Mouse (Mus musculus) megakaryocyte, adult 5-6 weeks (primary cell): Measurements from ENCODE around the gene Capns1. TPM values are rescaled to one million over a fixed set of nuclear protein-coding genes. Genes with fewer than 3 reads are reported as not detected.

Experiments
- ATAC-seq: 2 replicates; pipeline ENCODE4 v1.8.0; 2016; ENCODE audit warnings: mild to moderate bottlenecking, inconsistent platforms; ENCODE audit not compliant: poor library complexity, severe bottlenecking
- total RNA-seq, 2 experiments: library from RNA; stranded (forward) in 1 of 2; stranded (reverse) in 1 of 2; fragments of 153-499, 151-499 nt in 1 of 2; fragments of 221-1000, 200-1000 nt in 1 of 2; gene quantifications; 2 replicates each; pipeline versions ENCODE4 v1.2.3 to v1.2.4; 2015 to 2017

Capns1 gene
- total RNA-seq, 2 experiments from 2014 or later: 307 to 524 TPM

GRCm38 (mm10) chr7:30178256-30178655 lies 20.4 kb downstream of the Capns1 start:
- no peak for ATAC-seq

- ATAC-seq: no peak
Observed at GRCm38 (mm10) chr7:30176474-30176873, 22.1 kb downstream of the Capns1 start.

GRCm38 (mm10) chr7:30170283-30170951 lies 28.2 kb downstream of the Capns1 start:
- ATAC-seq: no peak

- ATAC-seq: peak; percentile 98
Observed at GRCm38 (mm10) chr7:30169583-30170282, 28.9 kb downstream of the Capns1 start, which contains the start of gene Zfp146. Gene Zfp146 (minus strand): TSS chr7:30169750.

GRCm38 (mm10) chr7:30168914-30169582 lies 29.6 kb downstream of the Capns1 start:
- peak; percentile 16 for ATAC-seq

GRCm38 (mm10) chr7:30164745-30165144 lies 33.9 kb downstream of the Capns1 start:
- ATAC-seq: no peak

GRCm38 (mm10) chr7:30163113-30163512 lies 35.5 kb downstream of the Capns1 start:
- no peak for ATAC-seq

- ATAC-seq: no peak
Observed at GRCm38 (mm10) chr7:30155507-30155906, 43.1 kb downstream of the Capns1 start.

- no peak for ATAC-seq
Observed at GRCm38 (mm10) chr7:30154040-30154439, 44.6 kb downstream of the Capns1 start.

GRCm38 (mm10) chr7:30147011-30147410 lies 51.6 kb downstream of the Capns1 start:
- no peak for ATAC-seq

- no peak for ATAC-seq
Observed at GRCm38 (mm10) chr7:30143555-30144209, 54.9 kb downstream of the Capns1 start.

- ATAC-seq: no peak
Observed at GRCm38 (mm10) chr7:30143170-30143554, 55.4 kb downstream of the Capns1 start.

Other genes starting within 250 kb of the Capns1 start
- gene Zfp74, start 244.7 kb downstream of the Capns1 start, total RNA-seq (2015): 6.7 and 6.9 TPM in 2 replicates
- 2.9 and 3.5 TPM in 2 replicates for gene Zfp74, start 244.7 kb downstream of the Capns1 start, total RNA-seq (2017)
- gene Zfp568, start 214.9 kb downstream of the Capns1 start, total RNA-seq (2015): 4.9 and 7.0 TPM in 2 replicates
- 14.6 and 15.1 TPM in 2 replicates for gene Zfp568, start 214.9 kb downstream of the Capns1 start, total RNA-seq (2017)
- 1.4 and 2.1 TPM in 2 replicates for gene Zfp14, start 147.4 kb downstream of the Capns1 start, total RNA-seq (2015)
- gene Zfp14, start 147.4 kb downstream of the Capns1 start, total RNA-seq (2017): 0.89 and 0.95 TPM in 2 replicates
- 0.83 and 0.91 TPM in 2 replicates for gene Zfp82, start 125.9 kb downstream of the Capns1 start, total RNA-seq (2015)
- gene Zfp82, start 125.9 kb downstream of the Capns1 start, total RNA-seq (2017): 3.0 and 3.2 TPM in 2 replicates
- 1.4 TPM in 1 of 2 replicates, not detected in the other for gene Gm26920, start 108.4 kb downstream of the Capns1 start, total RNA-seq (2015)
- gene Gm26920, start 108.4 kb downstream of the Capns1 start, total RNA-seq (2017): not detected in 2 replicates
- 2.7 and 3.5 TPM in 2 replicates for gene Zfp566, start 108.3 kb downstream of the Capns1 start, total RNA-seq (2015)
- 0.85 and 1.9 TPM in 2 replicates for gene Zfp566, start 108.3 kb downstream of the Capns1 start, total RNA-seq (2017)
- gene Zfp260, start 104.0 kb downstream of the Capns1 start, total RNA-seq (2015): 26.0 and 29.6 TPM in 2 replicates
- gene Zfp260, start 104.0 kb downstream of the Capns1 start, total RNA-seq (2017): 22.8 and 26.4 TPM in 2 replicates
- gene Zfp382, start 76.9 kb downstream of the Capns1 start, total RNA-seq (2015): 6.7 and 7.8 TPM in 2 replicates
- gene Zfp382, start 76.9 kb downstream of the Capns1 start, total RNA-seq (2017): 14.9 and 15.2 TPM in 2 replicates
- 16.6 and 25.2 TPM in 2 replicates for gene Zfp146, start 29.1 kb downstream of the Capns1 start, total RNA-seq (2015)
- gene Zfp146, start 29.1 kb downstream of the Capns1 start, total RNA-seq (2017): 32.8 and 35.2 TPM in 2 replicates
- gene Cox7a1, start 14.7 kb downstream of the Capns1 start, total RNA-seq (2015): 0.91 and 1.6 TPM in 2 replicates
- gene Cox7a1, start 14.7 kb downstream of the Capns1 start, total RNA-seq (2017): 0.94 and 2.4 TPM in 2 replicates
- 46.4 and 51.0 TPM in 2 replicates for gene Polr2i, start 33.1 kb upstream of the Capns1 start, total RNA-seq (2015)
- gene Polr2i, start 33.1 kb upstream of the Capns1 start, total RNA-seq (2017): 31.5 and 39.1 TPM in 2 replicates
- gene Tbcb, start 33.5 kb upstream of the Capns1 start, total RNA-seq (2015): 84.2 and 92.7 TPM in 2 replicates
- gene Tbcb, start 33.5 kb upstream of the Capns1 start, total RNA-seq (2017): 30.2 and 48.2 TPM in 2 replicates
- gene Ovol3, start 36.9 kb upstream of the Capns1 start, total RNA-seq (2015): 0.55 TPM in 1 of 2 replicates, not detected in the other
- gene Ovol3, start 36.9 kb upstream of the Capns1 start, total RNA-seq (2017): not detected in 2 replicates
- 0.36 and 0.51 TPM in 2 replicates for gene Thap8, start 81.3 kb upstream of the Capns1 start, total RNA-seq (2015)
- 0.84 and 1.1 TPM in 2 replicates for gene Thap8, start 81.3 kb upstream of the Capns1 start, total RNA-seq (2017)
- 13.3 and 19.5 TPM in 2 replicates for gene Wdr62, start 81.6 kb upstream of the Capns1 start, total RNA-seq (2015)
- 6.8 and 10.5 TPM in 2 replicates for gene Wdr62, start 81.6 kb upstream of the Capns1 start, total RNA-seq (2017)
- 0.04 TPM in 1 of 2 replicates, not detected in the other for gene Clip3, start 92.9 kb upstream of the Capns1 start, total RNA-seq (2015)
- not detected in 2 replicates for gene Clip3, start 92.9 kb upstream of the Capns1 start, total RNA-seq (2017)
- 18.2 and 24.2 TPM in 2 replicates for gene Alkbh6, start 109.9 kb upstream of the Capns1 start, total RNA-seq (2015)
- 19.0 and 22.3 TPM in 2 replicates for gene Alkbh6, start 109.9 kb upstream of the Capns1 start, total RNA-seq (2017)
- gene Syne4, start 116.0 kb upstream of the Capns1 start, total RNA-seq (2015): 0.58 and 1.9 TPM in 2 replicates
- gene Syne4, start 116.0 kb upstream of the Capns1 start, total RNA-seq (2017): 0.49 and 1.1 TPM in 2 replicates
- gene E130208F15Rik, start 122.9 kb upstream of the Capns1 start, total RNA-seq (2015): 0.11 TPM in 1 of 2 replicates, not detected in the other
- gene E130208F15Rik, start 122.9 kb upstream of the Capns1 start, total RNA-seq (2017): 0.57 and 0.88 TPM in 2 replicates
- 3.7 and 5.1 TPM in 2 replicates for gene Sdhaf1, start 125.1 kb upstream of the Capns1 start, total RNA-seq (2015)
- gene Sdhaf1, start 125.1 kb upstream of the Capns1 start, total RNA-seq (2017): 5.8 and 5.9 TPM in 2 replicates
- 0.11 TPM in 1 of 2 replicates, not detected in the other for gene Lrfn3, start 164.0 kb upstream of the Capns1 start, total RNA-seq (2015)
- not detected in 2 replicates for gene Lrfn3, start 164.0 kb upstream of the Capns1 start, total RNA-seq (2017)
- gene Tyrobp, start 214.9 kb upstream of the Capns1 start, total RNA-seq (2015): 2,723 and 2,838 TPM in 2 replicates
- 1,463 and 1,715 TPM in 2 replicates for gene Tyrobp, start 214.9 kb upstream of the Capns1 start, total RNA-seq (2017)
- 45.8 and 47.6 TPM in 2 replicates for gene Hcst, start 221.0 kb upstream of the Capns1 start, total RNA-seq (2015)
- gene Hcst, start 221.0 kb upstream of the Capns1 start, total RNA-seq (2017): 13.3 and 18.5 TPM in 2 replicates
- gene Nfkbid, start 222.9 kb upstream of the Capns1 start, total RNA-seq (2015): 23.0 and 28.6 TPM in 2 replicates
- gene Nfkbid, start 222.9 kb upstream of the Capns1 start, total RNA-seq (2017): 13.3 and 17.2 TPM in 2 replicates
- gene Aplp1, start 246.7 kb upstream of the Capns1 start, total RNA-seq (2015): 0.07 and 0.25 TPM in 2 replicates
- 0.08 TPM in 1 of 2 replicates, not detected in the other for gene Aplp1, start 246.7 kb upstream of the Capns1 start, total RNA-seq (2017)